Mouse (Mus musculus): Measurements from ENCODE around the gene Ppp1r15b. TPM values are rescaled to one million over a fixed set of nuclear protein-coding genes. Genes with fewer than 3 reads are reported as not detected.

Gene Ppp1r15b
- polyA plus RNA-seq (2017; shearing (Covaris generic)): 62.5 TPM

DNA sequence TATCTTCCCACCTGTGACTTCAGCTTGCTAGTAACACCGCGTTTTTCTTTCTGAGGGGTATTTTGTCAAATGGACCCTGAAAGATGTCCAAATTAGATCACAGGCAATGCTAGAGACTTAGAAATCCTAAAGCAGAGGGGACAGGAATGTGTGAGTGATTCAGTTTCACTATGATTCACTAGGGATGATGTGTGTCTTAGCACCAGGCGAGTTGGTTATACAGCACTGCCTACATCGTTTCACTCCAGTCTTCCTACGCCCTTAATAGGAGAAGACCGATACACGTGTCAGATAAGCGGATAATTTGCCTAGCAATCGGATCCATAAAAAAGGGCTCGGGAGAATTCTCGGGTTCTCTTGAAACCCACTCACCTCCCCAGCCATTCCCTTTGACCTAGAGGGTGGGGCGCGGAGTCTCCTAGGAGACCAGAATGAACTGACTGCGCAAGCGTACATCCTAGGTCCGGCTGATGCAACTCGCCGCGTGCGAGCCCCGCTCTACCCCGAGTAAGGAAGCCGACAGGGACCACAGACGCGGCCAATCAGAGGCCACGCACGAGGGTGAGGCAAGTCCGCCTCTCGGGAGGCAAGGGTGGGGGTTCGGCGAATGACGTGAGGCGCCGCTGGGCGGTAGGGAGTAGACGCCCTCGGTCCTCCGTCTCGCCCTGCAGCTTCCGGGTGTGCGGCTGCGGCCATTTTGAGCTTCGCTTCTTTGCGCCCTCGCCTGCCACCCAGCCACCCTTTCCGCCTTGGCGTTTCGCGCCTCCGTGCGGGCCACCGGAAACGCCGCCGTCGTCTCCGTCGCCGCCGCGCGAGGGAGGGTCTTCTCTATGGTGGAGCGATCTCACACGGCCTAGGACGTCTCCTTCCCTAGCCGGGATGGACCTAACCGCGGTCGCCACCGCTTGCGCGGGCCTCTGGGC, at the start of gene Ppp1r15b:
Gene Ppp1r15b, plus strand, starts transcription at position 506 of the 923 bp plus-strand sequence.

DNA sequence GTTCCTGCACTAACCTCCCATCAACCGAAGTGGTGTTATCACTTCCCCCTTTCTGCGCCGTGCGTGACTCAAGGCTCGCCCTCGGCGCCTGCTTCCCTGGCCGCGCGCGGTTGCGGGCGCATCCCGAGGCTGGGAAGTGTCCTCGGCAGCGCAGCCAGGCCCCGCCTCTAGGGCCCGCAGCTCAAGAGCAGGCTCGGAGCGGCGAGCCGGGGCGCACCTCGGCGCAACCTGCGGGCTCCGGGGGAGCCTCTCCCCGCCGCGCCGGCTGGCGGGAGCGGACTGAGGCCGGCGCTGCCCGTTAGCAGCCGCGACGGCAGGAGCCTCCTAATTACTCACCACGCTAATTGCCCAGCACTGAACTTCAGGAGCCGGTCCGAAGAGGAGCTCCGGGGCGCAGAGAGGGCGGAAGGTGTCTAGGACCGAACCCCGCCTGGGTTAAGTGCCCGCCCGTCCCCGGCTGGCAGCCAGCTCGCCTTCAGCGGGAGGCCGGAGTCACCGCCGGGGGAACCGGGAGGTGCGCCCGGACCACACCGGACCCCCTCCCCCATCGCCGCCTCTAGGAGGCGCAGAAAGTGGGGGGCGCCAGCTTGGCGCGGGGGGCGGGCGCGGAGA, 33.0 kb downstream of the Ppp1r15b start, which contains the start of gene Plekha6:
Gene Plekha6, plus strand, starts transcription at position 391 of the 612 bp plus-strand sequence.

Other genes starting within 250 kb of the Ppp1r15b start
- gene Mdm4, start 100.6 kb upstream of the Ppp1r15b start, polyA plus RNA-seq (2017; shearing (Covaris generic)): 106 TPM
- 0.78 TPM for gene Pik3c2b, start 85.5 kb upstream of the Ppp1r15b start, polyA plus RNA-seq (2017; shearing (Covaris generic))
- 0.55 TPM for gene Plekha6, start 33.1 kb downstream of the Ppp1r15b start, polyA plus RNA-seq (2017; shearing (Covaris generic))
- gene Golt1a, start 178.7 kb downstream of the Ppp1r15b start, polyA plus RNA-seq (2017; shearing (Covaris generic)): not detected
- gene Kiss1, start 190.7 kb downstream of the Ppp1r15b start, polyA plus RNA-seq (2017; shearing (Covaris generic)): not detected
- gene Ren1, start 219.4 kb downstream of the Ppp1r15b start, polyA plus RNA-seq (2017; shearing (Covaris generic)): not detected
- not detected for gene Etnk2, start 232.4 kb downstream of the Ppp1r15b start, polyA plus RNA-seq (2017; shearing (Covaris generic))

Measured in inflammation-experienced regulatory T-cells, adult 16 weeks (primary cell).